Mouse (Mus musculus) embryonic facial prominence, embryonic 13.5 days (tissue): ENCODE data around the gene Armcx6. TPM values are rescaled to one million over a fixed set of nuclear protein-coding genes. Genes with fewer than 3 reads are reported as not detected.
"Not testable (repeated sequence)": the region's sequence is repeated elsewhere in the genome, so short reads cannot be mapped to it uniquely, and the experiment has no call there.

ENCODE experiments used
- ATAC-seq: fragments of 200-750 bp; cut with Nextera tagmentation; 2 replicates; pipeline ENCODE4 v1.8.0; 2017; ENCODE audit warnings: low read depth; ENCODE audit not compliant: insufficient number of reproducible peaks, insufficient read depth, low FRiP score, low TSS enrichment
- H3K27ac ChIP-seq: fragments of 300-500 bp; sonication (generic); 2 replicates; pipeline ENCODE4 v1.5.1; 2015; ENCODE audit warnings: moderate library complexity, mild to moderate bottlenecking, inconsistent platforms
- H3K27me3 ChIP-seq: fragments of 300-500 bp; sonication (generic); 2 replicates; pipeline ENCODE4 v1.6.1; 2015; ENCODE audit warnings: mild to moderate bottlenecking, inconsistent platforms
- H3K36me3 ChIP-seq: fragments of 300-500 bp; sonication (generic); 2 replicates; pipeline ENCODE4 v1.6.1; 2015; ENCODE audit warnings: mild to moderate bottlenecking, inconsistent platforms
- H3K4me1 ChIP-seq: fragments of 300-500 bp; sonication (generic); 2 replicates; pipeline ENCODE4 v1.6.1; 2015; ENCODE audit warnings: inconsistent platforms
- H3K4me2 ChIP-seq: fragments of 300-500 bp; sonication (generic); 2 replicates; pipeline ENCODE4 v1.6.1; 2015; ENCODE audit warnings: moderate library complexity, mild to moderate bottlenecking, inconsistent platforms
- H3K4me3 ChIP-seq: fragments of 300-500 bp; sonication (generic); 2 replicates; pipeline ENCODE4 v1.5.1; 2015; ENCODE audit warnings: mild to moderate bottlenecking, inconsistent platforms
- H3K9ac ChIP-seq: fragments of 300-500 bp; sonication (generic); 2 replicates; pipeline ENCODE4 v1.6.1; 2015; ENCODE audit warnings: mild to moderate bottlenecking, inconsistent platforms
- H3K9me3 ChIP-seq: fragments of 300-500 bp; sonication (generic); 2 replicates; pipeline ENCODE4 v1.6.1; 2016; ENCODE audit warnings: inconsistent platforms
- WGBS: fragments of 180-500 bp; shearing (Covaris S2); methylation state at CpG from one replicate; pipeline ENCODE4 v1.1.7; 2015; ENCODE audit warnings: mixed read lengths; 5-methylcytosine and 5-hydroxymethylcytosine counted together
- microRNA-seq: library from miRNA; unstranded; fragments of <30 nt; microRNA quantifications from one replicate; pipeline ENCODE4, GENCODE M21; 2016
- polyA plus RNA-seq: library from polyadenylated mRNA; unstranded; fragments of >200 nt; fragmentation: Nextera tagmentation; extraction: Ambion mirVana; gene quantifications from 2 replicates; pipeline ENCODE4 v1.2.1, GENCODE M21; 2015

Armcx6 gene
- polyA plus RNA-seq, 1 experiment from 2014 or later, result 34.5 TPM

GRCm38 (mm10) chrX:134737796-134738195, 13.4 kb downstream of the Armcx6 start:
- Histone ChIP-seq H3K36me3 (no peaks in the 10 kb centered on the region), H3K4me2 (no peak overlapping the region), H3K27ac (no peak overlapping the region), H3K4me3 (no peak overlapping the region), H3K9me3 (no peaks in the 10 kb centered on the region), H3K9ac (no peak overlapping the region), H3K27me3 (peaks cover 39% of the 10 kb centered on the region), H3K4me1 (no peaks in the 10 kb centered on the region)
- ATAC-seq, result no peak
- 95% methylated on average over 1 of the region's 1 CpGs for WGBS

- 45% methylated on average over 4 of the region's 4 CpGs for WGBS
- ATAC-seq, result no peak
- H3K4me2 ChIP-seq, result no peak overlapping the region
Observed at GRCm38 (mm10) chrX:134729778-134730177, 21.4 kb downstream of the Armcx6 start.

GRCm38 (mm10) chrX:134723762-134724161, 27.5 kb downstream of the Armcx6 start:
- 39% methylated on average over 2 of the region's 2 CpGs for WGBS
- not testable (repeated sequence) for H3K4me2 ChIP-seq, H3K36me3 ChIP-seq, H3K4me3 ChIP-seq, H3K9ac ChIP-seq, H3K4me1 ChIP-seq, H3K27ac ChIP-seq, H3K9me3 ChIP-seq, ATAC-seq
- H3K27me3 ChIP-seq, result peaks cover 24% of the 10 kb centered on the region

More at GRCm38 (mm10) chrX:134729778-134730177, 21.4 kb downstream of the Armcx6 start:
- Histone ChIP-seq H3K36me3 (no peaks in the 10 kb centered on the region), H3K9me3 (no peaks in the 10 kb centered on the region), H3K27ac (no peak overlapping the region), H3K4me3 (no peak overlapping the region), H3K9ac (no peak overlapping the region), H3K4me1 (no peaks in the 10 kb centered on the region), H3K27me3 (peaks cover 40% of the 10 kb centered on the region)

- Histone ChIP-seq H3K9me3 (no peaks in the 10 kb centered on the region), H3K4me2 (peak overlapping the region; percentile 53), H3K27ac (peak overlapping the region; percentile 92), H3K36me3 (peaks cover 8% of the 10 kb centered on the region), H3K9ac (peak overlapping the region; percentile 77), H3K27me3 (peaks cover 23% of the 10 kb centered on the region), H3K4me3 (peak overlapping the region; percentile 51), H3K4me1 (peaks cover 4% of the 10 kb centered on the region; the same call in 1 of the 2 replicates)
- WGBS, result 21% methylated on average over 14 of the region's 14 CpGs
- ATAC-seq, result peak; percentile 83; the same call in 1 of the 2 replicates
Observed at GRCm38 (mm10) chrX:134718524-134718923, 32.7 kb downstream of the Armcx6 start.

GRCm38 (mm10) chrX:134717752-134718308, 33.4 kb downstream of the Armcx6 start, which contains the start of gene Armcx1:
Gene Armcx1, plus strand, starts transcription at chrX:134717963.
- WGBS, result 17% methylated on average over 16 of the region's 16 CpGs
- H3K27me3 ChIP-seq, result peaks cover 23% of the 10 kb centered on the region
- peak within 1 kb of the TSS; percentile 51 for H3K4me3 ChIP-seq
- peak within 1 kb of the TSS; percentile 53 for H3K4me2 ChIP-seq
- ATAC-seq, result peak; percentile 91
- H3K9ac ChIP-seq, result peak within 1 kb of the TSS; percentile 77
- H3K27ac ChIP-seq, result peak within 1 kb of the TSS; percentile 92
- H3K9me3 ChIP-seq, result no peaks in the 10 kb centered on the region
- H3K4me1 ChIP-seq, result peaks cover 4% of the 10 kb centered on the region; the same call in 1 of the 2 replicates
- peaks cover 8% of the 10 kb centered on the region for H3K36me3 ChIP-seq

- Histone ChIP-seq H3K9me3 (no peaks in the 10 kb centered on the region), H3K4me2 (no peak overlapping the region), H3K9ac (no peak overlapping the region), H3K27ac (no peak overlapping the region), H3K4me1 (peaks cover 4% of the 10 kb centered on the region; the same call in 1 of the 2 replicates), H3K27me3 (peaks cover 21% of the 10 kb centered on the region), H3K36me3 (peaks cover 8% of the 10 kb centered on the region), H3K4me3 (no peak overlapping the region)
- ATAC-seq, result no peak
- 49% methylated on average over 3 of the region's 3 CpGs for WGBS
Observed at GRCm38 (mm10) chrX:134716863-134717262, 34.4 kb downstream of the Armcx6 start.

Small RNAs within 50 kb of the gene (microRNA-seq; reads per million reads assigned to microRNA genes)
- gene Mir7093, result 0.74 reads per million

Other genes starting within 250 kb of the Armcx6 start
- gene Timm8a1, start 209.6 kb downstream of the Armcx6 start, polyA plus RNA-seq, result 66.8 and 78.8 TPM in 2 replicates
- 1.4 and 1.5 TPM in 2 replicates for gene Btk, start 167.8 kb downstream of the Armcx6 start, polyA plus RNA-seq
- 430 and 455 TPM in 2 replicates for gene Rpl36a, start 165.8 kb downstream of the Armcx6 start, polyA plus RNA-seq
- 4.0 and 4.5 TPM in 2 replicates for gene Gla, start 150.3 kb downstream of the Armcx6 start, polyA plus RNA-seq
- 151 and 169 TPM in 2 replicates for gene Hnrnph2, start 150.2 kb downstream of the Armcx6 start, polyA plus RNA-seq
- gene Armcx4, start 64.9 kb downstream of the Armcx6 start, polyA plus RNA-seq, result 6.2 and 6.6 TPM in 2 replicates
- gene Armcx1, start 33.5 kb downstream of the Armcx6 start, polyA plus RNA-seq, result 63.3 and 68.0 TPM in 2 replicates
- 62.5 and 65.7 TPM in 2 replicates for gene Armcx3, start 5.2 kb upstream of the Armcx6 start, polyA plus RNA-seq
- gene Armcx2, start 57.8 kb upstream of the Armcx6 start, polyA plus RNA-seq, result 86.4 and 88.3 TPM in 2 replicates
- gene Nxf2, start 213.3 kb upstream of the Armcx6 start, polyA plus RNA-seq, result 0.90 and 1.0 TPM in 2 replicates